Comparison of ENCODE assay signal across 7 mouse cellular contexts in the genomic region with DNA sequence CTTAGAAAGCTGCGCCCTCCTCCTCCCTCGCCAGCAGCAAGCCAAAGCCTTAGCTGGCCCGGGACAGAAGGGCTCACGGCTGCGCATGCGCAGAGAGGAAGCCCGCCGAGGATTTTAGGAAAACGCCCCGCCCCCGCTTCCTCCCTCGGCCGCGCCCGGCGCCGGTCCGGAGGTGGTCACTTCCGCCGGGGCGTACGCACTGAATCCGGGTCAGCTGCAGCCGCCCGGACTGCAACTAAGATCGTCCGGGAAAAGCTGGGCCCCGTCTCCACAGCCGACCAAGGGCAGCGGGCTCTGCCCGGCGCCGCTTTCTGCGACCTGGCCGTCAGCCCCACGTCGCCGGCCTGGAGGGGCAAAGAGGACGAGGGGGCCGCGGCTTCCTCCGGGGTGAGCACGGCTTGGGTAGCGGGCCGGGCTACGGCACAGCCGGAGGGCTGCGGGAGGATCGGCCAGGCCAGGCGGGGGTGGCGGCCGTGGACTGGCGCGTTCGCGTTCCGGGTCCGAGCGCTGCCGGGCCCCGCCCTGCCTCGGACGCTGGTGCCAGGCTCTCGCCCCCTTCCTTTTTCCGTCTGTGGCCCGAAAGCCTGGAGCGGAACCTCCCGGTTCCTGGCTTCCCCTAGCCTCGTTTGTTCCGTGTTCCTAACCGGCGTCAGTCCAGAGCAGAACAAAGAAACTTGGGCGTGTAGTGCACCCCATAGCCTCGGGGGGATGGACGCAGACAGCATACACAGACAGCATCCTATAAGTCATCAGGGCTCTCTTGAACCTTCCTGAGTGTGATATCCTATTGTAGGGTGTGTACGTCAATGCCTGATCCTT. TPM values are rescaled to one million over a fixed set of nuclear protein-coding genes. Genes with fewer than 3 reads are reported as not detected.
DNase-seq lines count a peak whose midpoint lies in the region; ATAC-seq and TF ChIP-seq lines count a peak whose summit lies in the region.

Bnip2 (plus strand) TSS at position 164 of the 819 bp plus-strand sequence.

- peaks cover 30% of the 10 kb centered on the region for H3K36me3 ChIP-seq in embryonic facial prominence, embryonic 10.5 days (replicated peaks)
- no peaks in the 10 kb centered on the region for H3K36me3 ChIP-seq in intestine, postnatal 0 days (ENCODE audit: control insufficient read depth, insufficient read depth)
- peaks cover 9% of the 10 kb centered on the region; the same call in 1 of the 2 replicates for H3K36me3 ChIP-seq in midbrain, embryonic 12.5 days
- H3K36me3 ChIP-seq in small intestine, adult 2 months (ENCODE audit: control insufficient read depth, insufficient read depth, low read length), result peaks cover 2% of the 10 kb centered on the region; the same call in 1 of the 2 replicates

- no peaks in the 10 kb centered on the region for H3K27me3 ChIP-seq in embryonic facial prominence, embryonic 10.5 days (replicated peaks; ENCODE audit: low read depth, poor library complexity, severe bottlenecking)
- H3K27me3 ChIP-seq in intestine, postnatal 0 days (replicated peaks; ENCODE audit: control insufficient read depth, insufficient read depth, low read length), result no peaks in the 10 kb centered on the region
- no peaks in the 10 kb centered on the region for H3K27me3 ChIP-seq in midbrain, embryonic 12.5 days
- H3K27me3 ChIP-seq in small intestine, adult 2 months (ENCODE audit: control insufficient read depth, insufficient read depth, low read length), result no peaks in the 10 kb centered on the region

- ATAC-seq in intestine, postnatal 0 days, result peak; percentile 87
- peak; percentile 94 for ATAC-seq in midbrain, embryonic 12.5 days (ENCODE audit: low FRiP score, low read depth)

- peak within 1 kb of the TSS; percentile 72 for H3K4me2 ChIP-seq in intestine, postnatal 0 days (replicated peaks; ENCODE audit: low read depth)
- peak within 1 kb of the TSS; percentile 69 for H3K4me2 ChIP-seq in midbrain, embryonic 12.5 days (replicated peaks)

- WGBS in embryonic facial prominence, embryonic 10.5 days, result under 1% methylated on average over 76 of the region's 76 CpGs
- WGBS in intestine, postnatal 0 days, result under 1% methylated on average over 56 of the region's 76 CpGs
- WGBS in midbrain, embryonic 12.5 days, result under 1% methylated on average over 76 of the region's 76 CpGs
- WGBS in small intestine, adult 2 months, result under 1% methylated on average over 76 of the region's 76 CpGs

- peak; percentile 99 for DNase-seq in adrenal gland, postnatal 10 days
- DNase-seq in embryonic facial prominence, embryonic 10.5 days (ENCODE audit: low spot score), result peak; percentile 97
- no peak for DNase-seq in gonadal fat pad, adult 2 months (ENCODE audit: low read depth)
- peak; percentile 97 for DNase-seq in left cerebral cortex, postnatal 4 days

- intact Hi-C loops in left cerebral cortex, postnatal 4 days (cut with DNase I), result loop anchor here (5.0 to 10.0 kb wide), 3 partner anchors 222 to 482 kb away; no protein-coding TSS in a partner anchor

- no peaks in the 10 kb centered on the region for H3K9me3 ChIP-seq in embryonic facial prominence, embryonic 10.5 days
- H3K9me3 ChIP-seq in intestine, postnatal 0 days (ENCODE audit: control insufficient read depth), result no peaks in the 10 kb centered on the region
- no peaks in the 10 kb centered on the region for H3K9me3 ChIP-seq in midbrain, embryonic 12.5 days

- peak within 1 kb of the TSS; percentile 98 for H3K27ac ChIP-seq in embryonic facial prominence, embryonic 10.5 days (replicated peaks)
- H3K27ac ChIP-seq in intestine, postnatal 0 days (ENCODE audit: low read depth, low read length), result peak within 1 kb of the TSS; percentile 98
- H3K27ac ChIP-seq in midbrain, embryonic 12.5 days (replicated peaks), result peak within 1 kb of the TSS; percentile 96
- peak within 1 kb of the TSS; percentile 75 for H3K27ac ChIP-seq in small intestine, adult 2 months (ENCODE audit: insufficient read depth, low read depth, low read length)

- peak; percentile 59; the same call in 1 of the 2 replicates for TF ChIP-seq POLR2A in small intestine, adult 2 months (IDR thresholded peaks at IDR 0.05; ENCODE audit: low read depth, low read length)

- peaks cover 22% of the 10 kb centered on the region for H3K4me1 ChIP-seq in embryonic facial prominence, embryonic 10.5 days
- H3K4me1 ChIP-seq in intestine, postnatal 0 days (replicated peaks; ENCODE audit: control insufficient read depth, insufficient read depth, low read length), result no peaks in the 10 kb centered on the region
- peaks cover 23% of the 10 kb centered on the region for H3K4me1 ChIP-seq in midbrain, embryonic 12.5 days
- H3K4me1 ChIP-seq in small intestine, adult 2 months (ENCODE audit: control insufficient read depth, insufficient read depth, insufficient read length, low read length), result no peaks in the 10 kb centered on the region

- peak within 1 kb of the TSS; percentile 99 for H3K4me3 ChIP-seq in embryonic facial prominence, embryonic 10.5 days
- peak within 1 kb of the TSS; percentile 98 for H3K4me3 ChIP-seq in intestine, postnatal 0 days (ENCODE audit: low read depth, low read length)
- H3K4me3 ChIP-seq in midbrain, embryonic 12.5 days, result peak within 1 kb of the TSS; percentile 99
- peak within 1 kb of the TSS; percentile 85 for H3K4me3 ChIP-seq in small intestine, adult 2 months (ENCODE audit: low read depth, low read length)

- peak within 1 kb of the TSS; percentile 95 for H3K9ac ChIP-seq in intestine, postnatal 0 days (ENCODE audit: low read depth, low read length)
- H3K9ac ChIP-seq in midbrain, embryonic 12.5 days (replicated peaks), result peak within 1 kb of the TSS; percentile 98

- TF ChIP-seq CTCF in intestine, postnatal 0 days (IDR thresholded peaks at IDR 0.05; ENCODE audit: low read depth), result no peak
- no peak for TF ChIP-seq CTCF in small intestine, adult 2 months (IDR thresholded peaks at IDR 0.05; ENCODE audit: extremely low read depth, insufficient read length, insufficient replicate concordance, low read depth, low read length)

RNA-seq across cellular contexts. Expression of gene Bnip2, which starts in this region (rescaled TPM):
- total RNA-seq in adrenal gland, postnatal 10 days (2021), result 100 to 1,000 TPM in 1 of 2 experiments, 10 to 100 TPM in 1; 96.8 to 108 TPM
- polyA plus RNA-seq in embryonic facial prominence, embryonic 10.5 days (2016; fragmentation: Nextera tagmentation; extraction: Ambion mirVana), result 108 and 109 TPM in 2 replicates
- polyA plus RNA-seq in gonadal fat pad, adult 2 months (2012; rRNA removed), result 31.2 and 32.5 TPM in 2 replicates
- 38.0 and 38.7 TPM in 2 replicates for polyA plus RNA-seq in intestine, postnatal 0 days (2015; fragmentation: Nextera tagmentation; extraction: Ambion mirVana)
- 10 to 100 TPM; 64.0 to 67.1 TPM for total RNA-seq in left cerebral cortex, postnatal 4 days (2021)
- 114 and 117 TPM in 2 replicates for polyA plus RNA-seq in midbrain, embryonic 12.5 days (2016; fragmentation: Nextera tagmentation; extraction: Ambion mirVana)
- polyA plus RNA-seq in small intestine, adult 2 months (2012; rRNA removed), result 4.1 and 5.7 TPM in 2 replicates
